Mouse (Mus musculus): ENCODE data around the gene Rilpl1. TPM values are rescaled to one million over a fixed set of nuclear protein-coding genes. Genes with fewer than 3 reads are reported as not detected.

The Rilpl1 gene
- polyA plus RNA-seq, 2 experiments = 0.98 to 1.4 TPM

- Histone ChIP-seq H3K4me2 (ENCODE audit: low read depth) (no peak overlapping the region), H3K36me3 (replicated peaks; ENCODE audit: control insufficient read depth, insufficient read depth, low read depth) (no peaks in the 10 kb centered on the region), H3K27me3 (ENCODE audit: control insufficient read depth, insufficient read depth, low read length) (peaks cover 35% of the 10 kb centered on the region), H3K27ac (no peak overlapping the region), H3K4me1 (replicated peaks; ENCODE audit: control insufficient read depth in 2 of 2, insufficient read depth in 2 of 2, low read length in 1 of 2) (peaks cover 0 to 5% of the 10 kb centered on the region in 2 experiments; a peak in 2 of 4 replicates), H3K4me3 (ENCODE audit: insufficient read depth in 1 of 2, low read depth in 2 of 2, low read length in 2 of 2) (no peak overlapping the region), H3K9ac (replicated peaks) (no peak overlapping the region), H3K9me3 (ENCODE audit: control insufficient read depth, low read length) (no peaks in the 10 kb centered on the region)
- ATAC-seq (ENCODE audit: insufficient read depth) (no peak), DNase-seq (ENCODE audit: low read depth in 3 of 3, low spot score in 3 of 3) (no peak)
- WGBS (ENCODE audit: insufficient replicate concordance) = 19% methylated on average over 8 of the region's 8 CpGs
- TF ChIP-seq EP300 (IDR thresholded peaks at IDR 0.05; ENCODE audit: low read depth) = no peak
- no peak for TF ChIP-seq CTCF (IDR thresholded peaks at IDR 0.05; ENCODE audit: low read depth)
Observed at GRCm38 (mm10) chr5:124529697-124530096, 1.5 kb downstream of the Rilpl1 start.

DNA sequence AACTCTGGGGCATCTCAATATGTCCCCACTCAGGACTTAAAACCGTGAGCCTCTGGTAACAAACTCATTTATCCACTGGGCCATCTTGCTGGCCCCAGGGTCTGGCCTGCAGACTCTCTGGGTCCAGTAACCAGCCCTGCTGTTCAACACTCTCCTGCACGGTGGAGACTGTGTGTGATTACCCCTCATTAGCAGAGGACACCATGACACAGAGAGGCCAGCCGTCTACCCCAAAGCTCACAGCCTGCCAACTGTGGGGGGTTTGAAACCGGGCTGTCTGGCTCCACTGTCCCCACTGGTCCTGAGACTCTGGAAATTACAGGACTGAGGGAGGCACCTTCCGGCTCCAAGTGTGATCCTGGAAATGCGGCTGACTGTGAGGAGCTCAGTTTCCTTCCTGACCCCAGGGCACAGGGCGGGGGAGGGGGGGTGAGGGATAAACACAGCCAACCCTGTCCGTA lies 2.0 kb downstream of the Rilpl1 start:
- WGBS (ENCODE audit: insufficient replicate concordance) = 24% methylated on average over 8 of the region's 8 CpGs
- DNase-seq (ENCODE audit: low read depth in 3 of 3, low spot score in 3 of 3) = no peak
- TF ChIP-seq EP300 (IDR thresholded peaks at IDR 0.05; ENCODE audit: low read depth) (no peak), CTCF (IDR thresholded peaks at IDR 0.05; ENCODE audit: low read depth) (no peak)
- no peak for ATAC-seq (ENCODE audit: insufficient read depth)
- H3K27me3 ChIP-seq (ENCODE audit: control insufficient read depth, insufficient read depth, low read length) = peaks cover 35% of the 10 kb centered on the region
- 0 out of 4 replicates have a peak, but pooled peaks cover 0 to 2% of the 10 kb centered on the region in 2 experiments for H3K4me1 ChIP-seq (replicated peaks; ENCODE audit: control insufficient read depth in 2 of 2, insufficient read depth in 2 of 2, low read length in 1 of 2)
- H3K4me2 ChIP-seq (ENCODE audit: low read depth) = no peak overlapping the region
- no peaks in the 10 kb centered on the region for H3K9me3 ChIP-seq (ENCODE audit: control insufficient read depth, low read length)
- H3K4me3 ChIP-seq (ENCODE audit: insufficient read depth in 1 of 2, low read depth in 2 of 2, low read length in 2 of 2) = no peak overlapping the region
- H3K36me3 ChIP-seq (replicated peaks; ENCODE audit: control insufficient read depth, insufficient read depth, low read depth) = no peaks in the 10 kb centered on the region
- H3K27ac ChIP-seq = no peak overlapping the region
- H3K9ac ChIP-seq (replicated peaks) = no peak overlapping the region

DNA sequence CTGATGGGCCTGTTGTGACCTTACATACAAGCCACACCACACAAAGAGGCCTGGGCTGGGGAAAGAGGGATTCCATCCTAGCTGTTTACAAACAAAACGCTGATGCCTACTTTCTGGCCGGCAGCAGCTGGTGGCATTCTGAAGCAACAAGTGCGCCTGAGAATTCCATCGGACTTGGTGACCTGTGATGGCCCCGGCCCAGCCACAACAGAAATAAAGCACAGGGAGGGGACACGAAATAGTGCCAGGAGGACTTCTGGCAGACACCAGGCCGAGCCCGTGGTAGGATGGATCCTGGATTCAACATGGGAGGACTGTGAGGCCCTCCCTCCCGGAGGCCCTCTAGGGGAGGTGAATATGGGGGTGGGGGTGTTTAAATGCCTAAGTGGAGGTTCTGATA lies 2.4 kb downstream of the Rilpl1 start:
- H3K4me2 ChIP-seq (ENCODE audit: low read depth) = no peak overlapping the region
- TF ChIP-seq CTCF (IDR thresholded peaks at IDR 0.05; ENCODE audit: low read depth) (no peak), EP300 (IDR thresholded peaks at IDR 0.05; ENCODE audit: low read depth) (no peak)

GRCm38 (mm10) chr5:124528351-124528750 lies 2.8 kb downstream of the Rilpl1 start:
- no peaks in the 10 kb centered on the region for H3K9me3 ChIP-seq (ENCODE audit: control insufficient read depth, low read length)
- no peaks in the 10 kb centered on the region for H3K36me3 ChIP-seq (replicated peaks; ENCODE audit: control insufficient read depth, insufficient read depth, low read depth)
- WGBS (ENCODE audit: insufficient replicate concordance) = 64% methylated on average over 4 of the region's 4 CpGs
- no peak overlapping the region for H3K9ac ChIP-seq (replicated peaks)
- TF ChIP-seq EP300 (IDR thresholded peaks at IDR 0.05; ENCODE audit: low read depth) (no peak), CTCF (IDR thresholded peaks at IDR 0.05; ENCODE audit: low read depth) (no peak)
- H3K27me3 ChIP-seq (ENCODE audit: control insufficient read depth, insufficient read depth, low read length) = peaks cover 35% of the 10 kb centered on the region
- DNase-seq (ENCODE audit: low read depth in 3 of 3, low spot score in 3 of 3) = no peak
- H3K4me1 ChIP-seq (replicated peaks; ENCODE audit: control insufficient read depth in 2 of 2, insufficient read depth in 2 of 2, low read length in 1 of 2) = 0 out of 4 replicates have a peak, but pooled peaks cover 0 to 2% of the 10 kb centered on the region in 2 experiments
- no peak overlapping the region for H3K4me2 ChIP-seq (ENCODE audit: low read depth)
- H3K27ac ChIP-seq = no peak overlapping the region
- no peak overlapping the region for H3K4me3 ChIP-seq (ENCODE audit: insufficient read depth in 1 of 2, low read depth in 2 of 2, low read length in 2 of 2)
- no peak for ATAC-seq (ENCODE audit: insufficient read depth)

More for the DNA sequence above, 2.4 kb downstream of the Rilpl1 start:
- H3K4me3 ChIP-seq (ENCODE audit: insufficient read depth in 1 of 2, low read depth in 2 of 2, low read length in 2 of 2) = no peak overlapping the region
- no peak overlapping the region for H3K27ac ChIP-seq
- DNase-seq (ENCODE audit: low read depth in 3 of 3, low spot score in 3 of 3) (no peak), ATAC-seq (ENCODE audit: insufficient read depth) (no peak)
- no peaks in the 10 kb centered on the region for H3K9me3 ChIP-seq (ENCODE audit: control insufficient read depth, low read length)
- H3K9ac ChIP-seq (replicated peaks) = no peak overlapping the region
- 0 out of 4 replicates have a peak, but pooled peaks cover 0 to 2% of the 10 kb centered on the region in 2 experiments for H3K4me1 ChIP-seq (replicated peaks; ENCODE audit: control insufficient read depth in 2 of 2, insufficient read depth in 2 of 2, low read length in 1 of 2)
- no peaks in the 10 kb centered on the region for H3K36me3 ChIP-seq (replicated peaks; ENCODE audit: control insufficient read depth, insufficient read depth, low read depth)
- H3K27me3 ChIP-seq (ENCODE audit: control insufficient read depth, insufficient read depth, low read length) = peaks cover 35% of the 10 kb centered on the region
- WGBS (ENCODE audit: insufficient replicate concordance) = 55% methylated on average over 9 of the region's 9 CpGs

- H3K27ac ChIP-seq = no peak overlapping the region
- H3K4me1 ChIP-seq (replicated peaks; ENCODE audit: control insufficient read depth in 2 of 2, insufficient read depth in 2 of 2, low read length in 1 of 2) = no peaks in the 10 kb centered on the region
- no peak overlapping the region for H3K4me2 ChIP-seq (ENCODE audit: low read depth)
- no peak for TF ChIP-seq CTCF (IDR thresholded peaks at IDR 0.05; ENCODE audit: low read depth)
- TF ChIP-seq EP300 (IDR thresholded peaks at IDR 0.05; ENCODE audit: low read depth) = no peak
- H3K4me3 ChIP-seq (ENCODE audit: insufficient read depth in 1 of 2, low read depth in 2 of 2, low read length in 2 of 2) = no peak overlapping the region
- WGBS (ENCODE audit: insufficient replicate concordance) = 62% methylated on average over 5 of the region's 5 CpGs
- no peak for DNase-seq (ENCODE audit: low read depth in 3 of 3, low spot score in 3 of 3)
- H3K36me3 ChIP-seq (replicated peaks; ENCODE audit: control insufficient read depth, insufficient read depth, low read depth) = no peaks in the 10 kb centered on the region
- no peak overlapping the region for H3K9ac ChIP-seq (replicated peaks)
- ATAC-seq (ENCODE audit: insufficient read depth) = no peak
- H3K27me3 ChIP-seq (ENCODE audit: control insufficient read depth, insufficient read depth, low read length) = peaks cover 13% of the 10 kb centered on the region
- H3K9me3 ChIP-seq (ENCODE audit: control insufficient read depth, low read length) = no peaks in the 10 kb centered on the region
Observed at GRCm38 (mm10) chr5:124524943-124525342, 6.2 kb downstream of the Rilpl1 start.

Measured in liver, embryonic 14.5 days (tissue).